Comparison of ENCODE assay signal across 19 mouse cellular contexts in the genomic region with DNA sequence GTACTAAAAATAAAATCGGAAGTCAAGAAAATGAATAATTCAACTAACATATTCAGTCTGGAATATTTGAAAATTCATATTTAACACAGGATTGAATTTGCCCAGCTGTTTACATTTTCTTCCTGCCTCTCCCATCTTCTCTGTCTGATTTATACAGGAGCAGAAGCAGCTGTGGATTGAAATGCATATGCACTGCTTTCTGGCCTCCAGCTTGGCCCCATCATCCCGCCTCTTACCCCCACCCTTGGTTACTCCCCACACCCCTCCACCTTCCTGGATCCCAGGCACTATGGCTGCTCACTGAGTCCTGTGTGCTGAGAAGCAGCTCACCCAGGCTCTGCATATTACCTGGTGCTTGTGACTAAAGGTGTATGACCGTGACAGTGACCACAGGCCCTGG.
"Had no signal": no experiment of that assay in that cellular context is flagged by ENCODE, and none has a peak within 500 bp of the region (broad histone marks: within the 10 kb centered on the region; RNA-seq: fewer than 3 reads in every experiment).

No protein-coding gene starts in this region.

- H3K36me3 ChIP-seq: limb, embryonic 12.5 days; limb, embryonic 15.5 days; neural tube, embryonic 12.5 days; neural tube, embryonic 15.5 days had no signal

- H3K4me2 ChIP-seq: limb, embryonic 12.5 days; limb, embryonic 15.5 days; liver, embryonic 11.5 days; lung, embryonic 14.5 days; neural tube, embryonic 12.5 days; neural tube, embryonic 15.5 days had no signal

- H3K4me3 ChIP-seq: limb, embryonic 12.5 days; limb, embryonic 15.5 days; neural tube, embryonic 12.5 days; neural tube, embryonic 15.5 days had no signal

- H3K27ac ChIP-seq: limb, embryonic 12.5 days; limb, embryonic 15.5 days; liver, embryonic 14.5 days; macrophage; neural tube, embryonic 12.5 days; neural tube, embryonic 15.5 days had no signal

- ATAC-seq: liver, postnatal 0 days; lung, postnatal 0 days had no signal

- H3K4me1 ChIP-seq: limb, embryonic 12.5 days; limb, embryonic 15.5 days; neural tube, embryonic 12.5 days; neural tube, embryonic 15.5 days had no signal

- H3K27me3 ChIP-seq: limb, embryonic 12.5 days; limb, embryonic 15.5 days; neural tube, embryonic 12.5 days; neural tube, embryonic 15.5 days had no signal

- H3K9me3 ChIP-seq: limb, embryonic 12.5 days; limb, embryonic 15.5 days; neural tube, embryonic 12.5 days; neural tube, embryonic 15.5 days had no signal

- H3K9ac ChIP-seq: limb, embryonic 12.5 days; limb, embryonic 15.5 days; liver, embryonic 14.5 days; liver, postnatal 0 days; lung, embryonic 14.5 days; neural tube, embryonic 12.5 days; neural tube, embryonic 15.5 days had no signal

- DNase-seq: kidney, adult 18-20 months; kidney, adult 9 months; kidney, postnatal 14 days; kidney, postnatal 4 days; left cerebral cortex, postnatal 4 days; liver, postnatal 0 days; lung, embryonic 14.5 days; right cerebral cortex, adult 18-20 months; right cerebral cortex, postnatal 14 days; right cerebral cortex, postnatal 4 days; thymus, postnatal 25 days had no signal
